Mouse (Mus musculus): ENCODE data around the gene Nfya.
"Not testable (repeated sequence)": the region's sequence is repeated elsewhere in the genome, so short reads cannot be mapped to it uniquely, and the experiment has no call there.

Nfya gene

GRCm38 (mm10) chr17:48391446-48391845 is 18.3 kb downstream of the Nfya start:
- DNase-seq: no peak

GRCm38 (mm10) chr17:48389442-48389841 is 20.3 kb downstream of the Nfya start:
- no peak for DNase-seq

- no peak for DNase-seq
Observed at GRCm38 (mm10) chr17:48388666-48389065, 21.0 kb downstream of the Nfya start.

- DNase-seq: no peak
Observed at GRCm38 (mm10) chr17:48385786-48386461, 23.8 kb downstream of the Nfya start.

- no peak for DNase-seq
Observed at GRCm38 (mm10) chr17:48379050-48379449, 30.7 kb downstream of the Nfya start.

GRCm38 (mm10) chr17:48376102-48376501 is 33.6 kb downstream of the Nfya start:
- DNase-seq: no peak

- DNase-seq: no peak
Observed at GRCm38 (mm10) chr17:48372987-48373386, 36.7 kb downstream of the Nfya start.

GRCm38 (mm10) chr17:48371621-48372020 is 38.1 kb downstream of the Nfya start:
- DNase-seq: peak in 1 of 2 experiments; percentile 21

GRCm38 (mm10) chr17:48366806-48367205 is 42.9 kb downstream of the Nfya start:
- DNase-seq: no peak

- DNase-seq: no peak
Observed at GRCm38 (mm10) chr17:48365511-48366155, 44.1 kb downstream of the Nfya start.

GRCm38 (mm10) chr17:48363421-48363965 is 46.2 kb downstream of the Nfya start:
- DNase-seq: no peak

GRCm38 (mm10) chr17:48362966-48363365 is 46.7 kb downstream of the Nfya start:
- peak in 1 of 2 experiments; percentile 36 for DNase-seq

- no peak for DNase-seq
Observed at GRCm38 (mm10) chr17:48362346-48362745, 47.4 kb downstream of the Nfya start.

- DNase-seq: no peak
Observed at GRCm38 (mm10) chr17:48360462-48360861, 49.2 kb downstream of the Nfya start.

GRCm38 (mm10) chr17:48359616-48360015 is 50.1 kb downstream of the Nfya start, which contains the start of gene Treml1:
Gene Treml1 (plus strand): TSS chr17:48359916.
- no peak for DNase-seq

- no peak for DNase-seq
Observed at GRCm38 (mm10) chr17:48357892-48358291, 51.8 kb downstream of the Nfya start.

- no peak for DNase-seq
Observed at GRCm38 (mm10) chr17:48355822-48356221, 53.9 kb downstream of the Nfya start.

- not testable (repeated sequence) for DNase-seq
Observed at GRCm38 (mm10) chr17:48352976-48353375, 56.7 kb downstream of the Nfya start.

GRCm38 (mm10) chr17:48350681-48351193 is 59.0 kb downstream of the Nfya start:
- DNase-seq: no peak

- DNase-seq: no peak
Observed at GRCm38 (mm10) chr17:48347287-48347686, 62.4 kb downstream of the Nfya start.

GRCm38 (mm10) chr17:48346834-48347233 is 62.9 kb downstream of the Nfya start:
- no peak for DNase-seq

GRCm38 (mm10) chr17:48346231-48346630 is 63.5 kb downstream of the Nfya start, which contains the start of gene Trem2:
Gene Trem2 (plus strand): TSS chr17:48346401.
- no peak for DNase-seq

- no peak for DNase-seq
Observed at GRCm38 (mm10) chr17:48345824-48346223, 63.9 kb downstream of the Nfya start.

- no peak for DNase-seq
Observed at GRCm38 (mm10) chr17:48343065-48343464, 66.6 kb downstream of the Nfya start.

Measured in kidney, adult 8-10 months (tissue).